Mouse (Mus musculus) embryonic fibroblast, embryonic 13.5 days (primary cell): ENCODE results near the gene Slc25a27.

ENCODE experiments used
- CTCF ChIP-seq: IDR thresholded peaks from 2 replicates; pipeline ENCODE4 v1.5.1; 2011; ENCODE audit warnings: mild to moderate bottlenecking, control low read depth, low read length, moderate library complexity, borderline replicate concordance; ENCODE audit not compliant: insufficient read depth
- POLR2A ChIP-seq: IDR thresholded peaks from 2 replicates; pipeline ENCODE4 v1.6.1; 2011; ENCODE audit warnings: low read depth, mild to moderate bottlenecking, control low read depth, low read length, moderate library complexity

DNA sequence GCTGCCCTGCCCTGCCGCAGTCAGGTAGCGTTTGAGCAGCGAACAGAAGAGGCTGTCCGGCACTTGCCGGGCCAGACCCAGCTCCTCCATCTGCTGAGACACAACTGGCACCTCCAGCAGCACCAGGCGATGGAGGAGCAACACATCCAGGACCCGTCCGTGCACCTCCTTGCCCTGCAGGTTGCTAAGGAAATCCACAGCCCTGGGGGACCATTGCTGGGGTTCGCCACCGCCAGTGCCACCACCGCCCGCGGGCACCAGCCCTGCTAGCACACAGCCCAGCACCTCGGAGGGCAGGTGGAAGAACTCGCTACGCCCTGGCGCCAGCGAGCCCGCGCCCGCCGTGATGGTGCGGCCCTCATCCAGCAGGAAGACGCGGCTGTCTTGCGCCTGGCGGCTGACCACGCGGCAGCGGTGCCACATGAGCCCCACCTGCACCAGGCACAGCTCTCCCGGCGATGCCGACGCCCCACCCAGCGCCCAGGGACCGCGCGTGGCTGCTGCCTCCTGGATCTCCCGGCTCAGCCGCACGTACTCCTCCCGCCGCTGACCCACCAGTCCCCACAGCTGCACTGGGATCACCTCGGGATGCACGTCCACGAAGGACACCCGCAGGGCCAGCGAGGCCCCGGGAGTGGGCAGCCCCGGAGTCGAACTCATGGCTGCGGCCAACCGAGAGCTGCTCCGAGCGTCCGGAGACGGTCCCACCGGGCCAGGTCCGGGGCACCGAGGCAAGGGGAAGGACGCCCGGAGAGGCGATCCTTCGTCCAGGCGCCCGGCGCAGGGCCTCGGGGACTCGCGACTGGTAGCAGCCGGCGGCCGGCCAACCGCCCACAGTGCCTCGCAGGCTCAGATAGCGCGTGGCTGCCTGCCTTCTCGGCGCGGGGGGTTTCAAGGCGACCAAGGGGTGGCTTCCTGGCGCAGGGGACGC lies 37.3 kb downstream of the Slc25a27 start, which contains the start of gene Tdrd6:
- TF ChIP-seq CTCF (no peak), POLR2A (no peak)
